Mouse (Mus musculus) testis, adult 2 months (tissue): ENCODE measurements around the gene Kcnh6. TPM values are rescaled to one million over a fixed set of nuclear protein-coding genes. Genes with fewer than 3 reads are reported as not detected.

Source experiments
- H3K27ac ChIP-seq: fragments of 200-500 bp; 2 replicates; pipeline ENCODE4 v1.5.1; 2012; ENCODE audit warnings: low read depth, low read length; ENCODE audit not compliant: control insufficient read depth, insufficient read depth
- H3K27me3 ChIP-seq: fragments of 200-500 bp; 2 replicates; pipeline ENCODE4 v1.6.1; 2012; ENCODE audit warnings: mild to moderate bottlenecking, low read length, moderate library complexity; ENCODE audit not compliant: control insufficient read depth, insufficient read depth
- H3K36me3 ChIP-seq: fragments of 200-500 bp; 2 replicates; pipeline ENCODE4 v1.6.1; 2012; ENCODE audit warnings: mild to moderate bottlenecking, low read length; ENCODE audit not compliant: control insufficient read depth, insufficient read depth
- H3K4me1 ChIP-seq: fragments of 200-500 bp; 2 replicates; pipeline ENCODE4 v1.6.1; 2012; ENCODE audit warnings: low read length; ENCODE audit not compliant: control insufficient read depth, insufficient read depth
- H3K4me3 ChIP-seq: fragments of 200-500 bp; 2 replicates; pipeline ENCODE4 v1.5.1; 2012; ENCODE audit warnings: low read depth, mild to moderate bottlenecking, low read length, moderate library complexity, mixed read lengths; ENCODE audit not compliant: control insufficient read depth
- CTCF ChIP-seq: fragments of 200-500 bp; IDR thresholded peaks from 2 replicates; pipeline ENCODE4 v1.5.1; 2012; ENCODE audit warnings: low read depth, mild to moderate bottlenecking, inconsistent platforms, low read length, moderate library complexity; ENCODE audit not compliant: control insufficient read depth, insufficient read depth, insufficient replicate concordance
- POLR2A ChIP-seq: fragments of 200-500 bp; IDR thresholded peaks from 2 replicates; pipeline ENCODE4 v1.6.1; 2012; ENCODE audit warnings: low read depth, mild to moderate bottlenecking, inconsistent platforms, low read length, moderate library complexity; ENCODE audit not compliant: control insufficient read depth
- polyA plus RNA-seq: library from polyadenylated mRNA; depleted of rRNA; stranded (reverse); fragments of >200 nt; gene quantifications from 2 replicates; pipeline ENCODE4 v1.2.3, GENCODE M21; 2012

Gene Kcnh6
- polyA plus RNA-seq, 1 experiment: 0.46 TPM

GRCm38 (mm10) chr11:105990231-105990630 lies 17.7 kb upstream of the Kcnh6 start:
- Histone ChIP-seq H3K27me3 (no peaks in the 10 kb centered on the region), H3K27ac (no peak overlapping the region), H3K4me3 (no peak overlapping the region), H3K36me3 (no peaks in the 10 kb centered on the region), H3K4me1 (peaks cover 16% of the 10 kb centered on the region)
- TF ChIP-seq POLR2A (no peak), CTCF (no peak)

DNA sequence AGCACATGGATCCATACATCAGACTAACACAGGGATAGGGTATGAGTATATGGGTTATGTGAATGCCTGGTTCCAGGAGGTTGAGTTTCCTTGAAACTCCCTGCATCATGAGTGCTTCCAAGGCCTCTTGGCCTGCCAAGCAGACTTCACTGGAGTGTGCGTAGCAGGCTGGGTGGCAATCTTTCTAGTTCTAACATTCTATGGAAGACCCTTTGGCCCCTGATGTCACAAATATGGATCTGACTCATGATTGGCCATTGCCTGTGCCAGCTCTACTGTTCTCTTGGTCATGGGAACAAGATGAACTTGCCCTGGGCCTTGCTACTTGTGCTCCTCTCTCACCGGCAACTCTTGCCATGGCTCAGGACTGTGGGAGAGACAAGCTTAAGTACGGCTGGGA lies 13.5 kb upstream of the Kcnh6 start, which contains the start of gene Ace3:
Gene Ace3 (plus strand): TSS at position 301 of the 400 bp plus-strand sequence.
- Histone ChIP-seq H3K36me3 (no peaks in the 10 kb centered on the region), H3K27ac (no peak within 1 kb of the TSS; the same call in 1 of the 2 replicates), H3K4me3 (peak within 1 kb of the TSS; percentile 85), H3K4me1 (peaks cover 7% of the 10 kb centered on the region), H3K27me3 (no peaks in the 10 kb centered on the region)
- TF ChIP-seq CTCF: no peak
- peak; percentile 49; the same call in 1 of the 2 replicates for TF ChIP-seq POLR2A

GRCm38 (mm10) chr11:106000062-106000461 lies 7.9 kb upstream of the Kcnh6 start:
- Histone ChIP-seq H3K27ac (no peak overlapping the region), H3K27me3 (no peaks in the 10 kb centered on the region), H3K4me3 (no peak overlapping the region), H3K36me3 (no peaks in the 10 kb centered on the region), H3K4me1 (no peaks in the 10 kb centered on the region)
- no peak for TF ChIP-seq POLR2A
- TF ChIP-seq CTCF: no peak

- Histone ChIP-seq H3K27me3 (no peaks in the 10 kb centered on the region), H3K27ac (no peak overlapping the region), H3K4me3 (no peak overlapping the region), H3K4me1 (no peaks in the 10 kb centered on the region), H3K36me3 (no peaks in the 10 kb centered on the region)
- TF ChIP-seq CTCF (no peak), POLR2A (no peak)
Observed at GRCm38 (mm10) chr11:106001718-106002117, 6.2 kb upstream of the Kcnh6 start.

DNA sequence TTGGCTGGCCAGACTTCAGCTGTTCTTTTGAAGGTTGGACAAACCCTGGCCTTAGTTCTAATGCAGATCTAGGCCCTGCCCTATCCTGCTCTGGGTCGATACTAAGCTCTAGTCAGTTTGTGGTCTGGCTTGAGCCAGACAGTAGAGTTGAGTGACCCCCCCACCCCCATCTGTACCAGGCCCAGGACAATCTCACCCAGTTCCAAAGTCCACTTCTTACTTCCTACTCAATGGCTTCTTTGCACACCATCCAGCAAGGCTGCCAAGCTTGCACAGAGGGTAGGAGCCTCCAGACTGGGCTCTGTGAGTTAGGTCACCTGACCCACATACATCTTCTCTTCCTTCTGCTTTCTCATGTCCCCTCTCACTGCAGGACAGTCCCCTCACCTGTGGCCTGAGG lies 3.3 kb upstream of the Kcnh6 start:
- TF ChIP-seq CTCF: no peak
- no peak for TF ChIP-seq POLR2A

DNA sequence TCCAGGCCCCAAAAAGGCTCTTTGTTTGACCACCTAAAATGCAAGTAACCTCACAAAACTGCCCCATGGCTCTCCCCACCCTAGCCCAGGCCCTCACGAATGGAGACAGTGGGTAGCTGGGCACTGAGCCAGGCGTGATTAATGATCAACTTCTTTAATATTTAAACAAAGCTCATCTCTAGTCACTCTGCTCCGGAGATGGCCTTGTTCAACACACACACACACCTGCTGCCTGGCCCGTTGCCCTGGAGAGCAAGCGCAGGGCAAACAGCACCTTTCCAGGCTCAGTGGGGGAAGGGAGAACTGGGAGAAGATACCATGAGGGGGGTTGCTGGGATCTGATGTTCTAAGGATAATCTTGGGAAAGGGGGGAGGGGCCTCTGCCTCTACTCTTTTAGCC lies 2.0 kb upstream of the Kcnh6 start:
- H3K36me3 ChIP-seq: no peaks in the 10 kb centered on the region
- H3K4me1 ChIP-seq: peaks cover 3% of the 10 kb centered on the region
- H3K27me3 ChIP-seq: no peaks in the 10 kb centered on the region
- no peak overlapping the region for H3K4me3 ChIP-seq
- H3K27ac ChIP-seq: no peak overlapping the region
- TF ChIP-seq POLR2A: no peak
- TF ChIP-seq CTCF: no peak

More for the DNA sequence above, 3.3 kb upstream of the Kcnh6 start:
- Histone ChIP-seq H3K4me1 (peaks cover 3% of the 10 kb centered on the region), H3K27ac (no peak overlapping the region), H3K27me3 (no peaks in the 10 kb centered on the region), H3K36me3 (no peaks in the 10 kb centered on the region), H3K4me3 (no peak overlapping the region)

DNA sequence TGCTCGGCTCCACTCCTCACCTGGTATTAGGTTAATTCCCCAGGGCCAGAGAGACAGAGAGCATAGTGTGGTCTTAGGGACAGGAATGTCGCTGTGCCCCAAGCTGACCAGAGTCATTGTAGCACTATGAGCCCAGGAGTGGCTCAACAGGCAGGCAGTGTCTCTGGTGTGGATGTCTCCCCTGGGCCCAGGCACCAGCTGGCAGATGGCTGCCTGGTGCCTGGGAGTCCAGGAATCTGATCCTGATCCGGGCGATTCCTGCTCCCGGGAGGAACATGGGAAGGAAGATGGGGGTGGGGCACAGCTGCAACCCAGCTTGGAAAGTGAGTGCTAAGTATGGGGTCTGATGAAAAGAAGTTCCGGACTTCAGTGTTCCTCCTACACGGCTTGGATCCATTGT lies 4.8 kb downstream of the Kcnh6 start:
- H3K4me1 ChIP-seq: peaks cover 3% of the 10 kb centered on the region
- H3K27ac ChIP-seq: no peak overlapping the region

More for the DNA sequence above, 4.8 kb downstream of the Kcnh6 start:
- TF ChIP-seq CTCF (no peak), POLR2A (no peak)
- H3K4me3 ChIP-seq: no peak overlapping the region
- H3K27me3 ChIP-seq: no peaks in the 10 kb centered on the region
- no peaks in the 10 kb centered on the region for H3K36me3 ChIP-seq
